Mouse (Mus musculus) midbrain, embryonic 14.5 days (tissue): ENCODE results near the gene Bend4. TPM values are rescaled to one million over a fixed set of nuclear protein-coding genes. Genes with fewer than 3 reads are reported as not detected.

ENCODE experiments used
- ATAC-seq: fragments of 200-750 bp; cut with Nextera tagmentation; 2 replicates; pipeline ENCODE4 v1.8.0; 2017; ENCODE audit warnings: moderate number of reproducible peaks, moderate library complexity; ENCODE audit not compliant: low FRiP score, low TSS enrichment
- DNase-seq: peaks from one replicate; pipeline ENCODE4 v3.0.0-alpha.2; 2015
- H3K27ac ChIP-seq: fragments of 300-500 bp; sonication (generic); replicated peaks from 2 replicates; pipeline ENCODE4 v1.5.1; 2014; ENCODE audit warnings: mild to moderate bottlenecking, low read depth, low read length, moderate library complexity
- H3K27me3 ChIP-seq: fragments of 300-500 bp; sonication (generic); 2 replicates; pipeline ENCODE4 v1.6.1; 2014; ENCODE audit warnings: low read length, control low read depth, mixed read lengths; ENCODE audit not compliant: control insufficient read depth, insufficient read depth
- H3K36me3 ChIP-seq: fragments of 300-500 bp; sonication (generic); 2 replicates; pipeline ENCODE4 v1.6.1; 2014; ENCODE audit warnings: low read length, control low read depth; ENCODE audit not compliant: control insufficient read depth, insufficient read depth
- H3K4me1 ChIP-seq: fragments of 300-500 bp; sonication (generic); 2 replicates; pipeline ENCODE4 v1.6.1; 2014; ENCODE audit warnings: mild to moderate bottlenecking, antibody characterized with exemption, low read length, control low read depth; ENCODE audit not compliant: control insufficient read depth, insufficient read depth
- H3K4me2 ChIP-seq: fragments of 300-500 bp; sonication (generic); 2 replicates; pipeline ENCODE4 v1.6.1; 2014; ENCODE audit warnings: mild to moderate bottlenecking, low read length, moderate library complexity
- H3K4me3 ChIP-seq: fragments of 300-500 bp; sonication (generic); replicated peaks from 2 replicates; pipeline ENCODE4 v1.5.1; 2014; ENCODE audit warnings: low read depth, low read length
- H3K9ac ChIP-seq: fragments of 300-500 bp; sonication (generic); replicated peaks from 2 replicates; pipeline ENCODE4 v1.6.1; 2014; ENCODE audit warnings: mild to moderate bottlenecking, low read length, moderate library complexity
- H3K9me3 ChIP-seq: fragments of 300-500 bp; sonication (generic); 2 replicates; pipeline ENCODE4 v1.6.1; 2016; ENCODE audit warnings: low read length, control low read depth, mixed read lengths; ENCODE audit not compliant: control insufficient read depth
- WGBS: fragments of 180-500 bp; shearing (Covaris S2); extraction: QIAGEN DNeasy Blood & Tissue Kit; methylation state at CpG from one replicate; pipeline ENCODE4 v1.1.7; 2014; 5-methylcytosine and 5-hydroxymethylcytosine counted together
- polyA plus RNA-seq: library from polyadenylated mRNA; unstranded; fragments of >200 nt; fragmentation: Nextera tagmentation; extraction: Ambion mirVana; gene quantifications from 2 replicates; pipeline ENCODE4 v1.2.1, GENCODE M21; 2014

The Bend4 gene
- 15.4 and 15.6 TPM in 2 replicates for polyA plus RNA-seq

GRCm38 (mm10) chr5:67427443-67428360 lies at the start of gene Bend4:
TSS of gene Bend4 (minus strand) at chr5:67428310.
- H3K4me1 ChIP-seq = peaks cover 25% of the 10 kb centered on the region
- peak within 1 kb of the TSS; percentile 65 for H3K4me3 ChIP-seq
- H3K27me3 ChIP-seq = peaks cover 13% of the 10 kb centered on the region; the same call in 1 of the 2 replicates
- WGBS = under 1% methylated on average over 80 of the region's 90 CpGs
- peak within 1 kb of the TSS; percentile 83 for H3K9ac ChIP-seq
- peak within 1 kb of the TSS; percentile 85 for H3K27ac ChIP-seq
- H3K36me3 ChIP-seq = no peaks in the 10 kb centered on the region
- H3K9me3 ChIP-seq = no peaks in the 10 kb centered on the region
- H3K4me2 ChIP-seq = peak within 1 kb of the TSS; percentile 70
- peak; percentile 81 for ATAC-seq
- peak; percentile 93 for DNase-seq

- H3K36me3 ChIP-seq = no peaks in the 10 kb centered on the region
- DNase-seq (no peak), ATAC-seq (no peak)
- WGBS = 73% methylated on average over 8 of the region's 8 CpGs
- no peak overlapping the region for H3K27ac ChIP-seq
- no peaks in the 10 kb centered on the region for H3K9me3 ChIP-seq
- no peak overlapping the region for H3K9ac ChIP-seq
- no peak overlapping the region for H3K4me3 ChIP-seq
- H3K27me3 ChIP-seq = no peaks in the 10 kb centered on the region
- no peaks in the 10 kb centered on the region for H3K4me1 ChIP-seq
- no peak overlapping the region for H3K4me2 ChIP-seq
These were observed 45.6 kb upstream of the Bend4 start for GRCm38 (mm10) chr5:67473723-67474122.

- DNase-seq (no peak), ATAC-seq (no peak)
- H3K4me3 ChIP-seq = no peak overlapping the region
- 81% methylated on average over 5 of the region's 5 CpGs for WGBS
- H3K27ac ChIP-seq = no peak overlapping the region
- no peak overlapping the region for H3K9ac ChIP-seq
- H3K4me2 ChIP-seq = no peak overlapping the region
- no peaks in the 10 kb centered on the region for H3K4me1 ChIP-seq
- no peaks in the 10 kb centered on the region for H3K36me3 ChIP-seq
- no peaks in the 10 kb centered on the region for H3K27me3 ChIP-seq
- no peaks in the 10 kb centered on the region for H3K9me3 ChIP-seq
These were observed 45.0 kb upstream of the Bend4 start for GRCm38 (mm10) chr5:67473094-67473493.

DNA sequence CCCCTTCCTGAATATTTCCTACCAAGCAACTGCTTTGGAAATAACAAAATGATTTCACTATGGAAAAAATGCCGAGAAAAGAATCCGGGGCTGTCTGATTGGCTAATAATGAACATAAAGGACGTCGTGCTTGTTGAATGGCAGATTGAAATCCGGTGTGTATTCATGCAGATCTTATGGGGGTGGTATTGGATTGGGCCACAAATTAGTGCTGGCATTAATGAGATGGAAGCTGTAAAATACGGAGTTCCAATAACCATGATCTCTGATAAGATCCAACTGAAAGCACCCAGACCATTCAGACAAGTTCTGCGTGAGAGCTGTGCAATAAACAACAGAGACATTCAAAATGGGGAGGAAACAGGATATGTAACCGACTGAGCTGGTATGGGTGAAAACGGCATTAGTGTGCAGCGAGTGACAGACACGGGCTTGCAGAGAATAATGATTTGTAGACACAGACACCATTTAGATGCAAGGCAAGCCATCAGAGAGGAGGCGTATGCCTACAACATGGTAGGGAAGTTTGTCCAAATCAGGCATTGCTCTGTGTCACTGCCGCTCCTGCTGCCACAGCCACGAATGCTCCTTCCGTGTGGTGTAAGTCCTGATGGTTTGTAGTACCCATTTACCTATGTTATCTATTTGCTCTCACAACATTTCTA lies 38.9 kb upstream of the Bend4 start:
- H3K9me3 ChIP-seq = no peaks in the 10 kb centered on the region
- no peaks in the 10 kb centered on the region for H3K36me3 ChIP-seq
- H3K9ac ChIP-seq = no peak overlapping the region
- DNase-seq (no peak), ATAC-seq (no peak)
- no peaks in the 10 kb centered on the region for H3K4me1 ChIP-seq
- no peak overlapping the region for H3K4me2 ChIP-seq
- no peak overlapping the region for H3K4me3 ChIP-seq
- no peaks in the 10 kb centered on the region for H3K27me3 ChIP-seq
- 72% methylated on average over 15 of the region's 15 CpGs for WGBS
- 0 out of 2 replicates have a peak overlapping the region, but pooled peaks have one; percentile 32 for H3K27ac ChIP-seq

DNA sequence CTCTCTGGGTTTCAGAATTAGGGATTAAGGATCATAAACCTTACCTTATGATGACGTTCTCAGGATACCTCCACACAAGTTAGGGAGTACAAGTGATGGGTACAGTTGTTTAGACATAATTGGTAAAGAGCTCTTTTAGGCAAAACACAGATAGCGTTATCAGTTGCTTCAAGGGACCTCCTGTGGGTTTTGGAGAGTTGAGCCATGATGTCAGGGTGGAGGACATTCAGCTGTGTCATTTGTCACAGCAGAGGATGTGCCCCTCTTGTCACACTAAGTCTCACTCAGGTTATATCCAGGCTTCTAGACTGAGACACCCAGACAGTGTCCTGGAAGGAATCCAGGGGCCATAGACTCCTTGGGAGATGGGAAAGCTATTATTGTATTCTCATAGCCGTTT lies 36.8 kb upstream of the Bend4 start:
- no peak for ATAC-seq
- no peak overlapping the region for H3K27ac ChIP-seq
- H3K36me3 ChIP-seq = no peaks in the 10 kb centered on the region
- no peak overlapping the region for H3K4me2 ChIP-seq
- no peak overlapping the region for H3K9ac ChIP-seq
- no peak overlapping the region for H3K4me3 ChIP-seq
- no peaks in the 10 kb centered on the region for H3K27me3 ChIP-seq
- DNase-seq = no peak
- 89% methylated on average over 3 of the region's 3 CpGs for WGBS
- H3K9me3 ChIP-seq = no peaks in the 10 kb centered on the region
- H3K4me1 ChIP-seq = no peaks in the 10 kb centered on the region

DNA sequence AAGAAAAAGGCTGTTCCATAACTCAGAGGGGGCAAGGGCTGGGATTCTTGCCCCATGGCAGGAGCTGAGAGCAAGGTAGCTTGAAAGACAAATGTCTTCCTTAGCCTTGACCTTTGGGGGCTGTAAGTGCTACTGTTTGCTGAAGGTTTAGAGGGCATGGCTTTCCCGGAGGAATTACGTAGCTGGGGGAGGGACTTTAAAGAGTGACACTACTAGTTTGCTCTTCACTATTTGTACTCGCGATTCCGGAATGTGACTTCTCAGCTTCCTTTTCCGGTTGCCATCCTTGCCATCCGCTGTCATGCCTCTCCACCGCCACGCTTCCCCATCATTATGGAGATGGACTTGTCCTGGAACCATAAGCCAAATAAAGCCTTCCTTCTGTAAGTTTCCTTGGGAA lies 35.5 kb upstream of the Bend4 start:
- no peak for DNase-seq
- Histone ChIP-seq H3K4me1 (no peaks in the 10 kb centered on the region), H3K27me3 (no peaks in the 10 kb centered on the region), H3K9ac (no peak overlapping the region), H3K4me3 (no peak overlapping the region), H3K36me3 (no peaks in the 10 kb centered on the region), H3K4me2 (no peak overlapping the region), H3K9me3 (no peaks in the 10 kb centered on the region), H3K27ac (no peak overlapping the region)
- WGBS = 95% methylated on average over 9 of the region's 9 CpGs
- no peak for ATAC-seq

DNA sequence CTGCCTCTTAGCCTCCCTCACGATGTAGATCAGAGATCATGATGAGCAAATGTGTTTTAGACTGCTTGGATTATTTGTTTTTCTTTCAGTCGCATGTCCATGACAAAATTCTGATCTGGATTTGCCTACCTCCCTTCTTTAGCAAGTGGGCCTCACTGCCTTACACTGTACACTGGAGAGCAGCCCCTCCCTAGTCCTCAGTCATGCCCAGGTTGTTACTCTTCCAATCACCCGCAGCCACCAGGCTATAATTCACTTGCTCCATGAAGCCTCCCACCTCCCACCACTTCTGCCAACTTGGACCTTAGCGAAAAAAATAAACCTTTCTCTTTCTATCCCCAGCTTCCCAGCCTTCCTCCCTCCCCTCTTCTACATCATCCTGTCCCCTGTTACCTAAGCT lies 34.2 kb upstream of the Bend4 start:
- DNase-seq = no peak
- 85% methylated on average over 4 of the region's 4 CpGs for WGBS
- no peaks in the 10 kb centered on the region for H3K27me3 ChIP-seq
- ATAC-seq = no peak
- H3K9ac ChIP-seq = no peak overlapping the region
- no peaks in the 10 kb centered on the region for H3K36me3 ChIP-seq
- H3K9me3 ChIP-seq = no peaks in the 10 kb centered on the region
- H3K4me1 ChIP-seq = no peaks in the 10 kb centered on the region
- H3K4me2 ChIP-seq = no peak overlapping the region
- no peak overlapping the region for H3K27ac ChIP-seq
- H3K4me3 ChIP-seq = no peak overlapping the region

DNA sequence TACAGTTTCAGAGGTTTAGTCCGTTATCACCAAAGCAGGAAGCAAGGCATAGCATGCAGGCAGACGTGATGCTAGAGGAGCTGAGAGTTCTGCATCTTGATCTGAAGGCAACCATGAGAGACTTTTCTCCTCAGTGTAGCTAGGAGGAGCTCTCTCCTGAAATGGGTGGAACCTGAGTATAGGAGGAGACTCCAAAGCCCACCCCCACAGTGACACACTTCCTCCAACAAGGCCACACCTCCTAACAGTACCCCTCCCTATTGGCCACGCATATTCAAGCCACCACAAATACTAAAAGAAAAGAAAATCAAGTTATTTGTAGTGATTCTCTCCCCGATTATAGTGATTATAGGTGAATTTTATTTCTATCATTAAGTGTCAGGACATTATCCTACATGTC lies 28.7 kb upstream of the Bend4 start:
- DNase-seq = no peak
- 82% methylated on average over 4 of the region's 4 CpGs for WGBS
- no peaks in the 10 kb centered on the region for H3K4me1 ChIP-seq
- no peak overlapping the region for H3K4me3 ChIP-seq
- no peaks in the 10 kb centered on the region for H3K27me3 ChIP-seq
- no peaks in the 10 kb centered on the region for H3K9me3 ChIP-seq
- H3K27ac ChIP-seq = no peak overlapping the region
- H3K4me2 ChIP-seq = no peak overlapping the region
- no peak overlapping the region for H3K9ac ChIP-seq
- H3K36me3 ChIP-seq = no peaks in the 10 kb centered on the region
- ATAC-seq = no peak
